In the genomic region with DNA sequence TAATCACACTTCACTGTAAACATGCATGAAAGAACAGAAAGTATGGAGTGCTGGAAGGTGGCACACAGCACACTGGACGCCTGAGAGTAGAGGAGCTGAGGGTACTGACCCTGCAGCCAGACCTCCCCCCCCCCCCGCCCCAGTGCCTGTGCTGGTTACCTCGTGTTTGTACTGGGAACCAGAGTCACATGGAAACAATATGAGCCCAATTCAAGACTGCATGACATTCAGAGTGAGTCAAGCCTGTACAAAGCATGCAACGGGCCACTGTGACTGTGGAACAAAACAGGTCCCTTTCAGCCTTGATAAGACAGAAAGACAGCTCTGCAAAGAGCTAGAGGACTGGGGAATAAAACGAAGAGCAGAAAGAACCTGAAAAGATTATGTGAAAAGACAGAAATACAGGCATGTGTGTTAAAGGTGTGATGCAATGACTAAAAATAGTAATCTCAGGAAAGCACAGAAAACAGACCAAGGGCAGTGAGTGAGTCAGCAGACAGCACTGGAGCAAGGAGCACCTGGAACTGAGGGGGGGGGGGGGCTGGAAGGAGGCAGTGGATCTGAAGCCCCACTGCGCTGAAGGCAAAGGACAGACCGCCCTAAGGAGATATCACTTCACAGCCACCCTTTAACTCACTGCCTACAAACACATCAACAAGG, we compare ENCODE assay signal across 11 mouse cellular contexts.
DNase-seq lines count a peak whose midpoint lies in the region; TF ChIP-seq lines count a peak whose summit lies in the region.
"Had no signal": no experiment of that assay in that cellular context is flagged by ENCODE, and none has a peak within 500 bp of the region (broad histone marks: within the 10 kb centered on the region; RNA-seq: fewer than 3 reads in every experiment).

No protein-coding gene starts in this region.

- H3K27ac ChIP-seq in cerebellum, adult 2 months (ENCODE audit: insufficient read depth, low read length) = peak overlapping the region; percentile 84
- peak overlapping the region; percentile 45 for H3K27ac ChIP-seq in left cerebral cortex, adult 2 months
- H3K27ac ChIP-seq in macrophage = peak overlapping the region; percentile 51
- H3K27ac ChIP-seq: lung, embryonic 15.5 days had no signal

- no peak for TF ChIP-seq POLR2A in cerebellum, adult 2 months (IDR thresholded peaks at IDR 0.05; ENCODE audit: borderline replicate concordance, insufficient read depth, low read length)

- peaks cover 95% of the 10 kb centered on the region for H3K79me2 ChIP-seq in macrophage (ENCODE audit: inconsistent target)

- H3K27me3 ChIP-seq in cerebellum, adult 2 months (ENCODE audit: control insufficient read depth, insufficient read depth, low read length) = no peaks in the 10 kb centered on the region
- H3K27me3 ChIP-seq: lung, embryonic 15.5 days had no signal

- H3K36me3 ChIP-seq in macrophage (ENCODE audit: inconsistent target) = no peaks in the 10 kb centered on the region

- H3K4me1 ChIP-seq in cerebellum, adult 2 months (ENCODE audit: control insufficient read depth, insufficient read depth, low read length) = peaks cover 58% of the 10 kb centered on the region

- peak in 1 of 2 experiments; percentile 68 for DNase-seq in cerebellum, adult 2 months
- no peak for DNase-seq in cerebellum, postnatal 10 days
- no peak for DNase-seq in left cerebral cortex, adult 2 months (ENCODE audit: extremely low spot score in 1 of 2, low spot score in 2 of 2)
- no peak for DNase-seq in left cerebral cortex, postnatal 10 days (ENCODE audit: extremely low spot score in 1 of 2, low spot score in 2 of 2)
- peak; percentile 77 for DNase-seq in brain, adult 2 months (ENCODE audit: low read depth, low spot score)
- no peak for DNase-seq in retina, embryonic 14.5 days (ENCODE audit: low spot score)
- DNase-seq in right cerebral cortex, postnatal 10 days (ENCODE audit: low spot score in 2 of 2) = no peak
- DNase-seq: B cell, adult 2 months; layer of hippocampus, adult 9-11 months had no signal

- intact Hi-C loops in left cerebral cortex, adult 2 months (cut with DNase I) = no loop called here
- intact Hi-C loops in left cerebral cortex, postnatal 10 days (cut with DNase I) = no loop called here

- H3K4me3 ChIP-seq in cerebellum, adult 2 months (replicated peaks; ENCODE audit: insufficient read depth, low read depth, low read length) = no peak overlapping the region
- no peak overlapping the region for H3K4me3 ChIP-seq in left cerebral cortex, adult 2 months
- no peak overlapping the region for H3K4me3 ChIP-seq in macrophage (ENCODE audit: inconsistent target)
- H3K4me3 ChIP-seq: lung, embryonic 15.5 days had no signal

- TF ChIP-seq CTCF in cerebellum, adult 2 months (IDR thresholded peaks at IDR 0.05; ENCODE audit: borderline replicate concordance, insufficient read depth, low read depth, low read length) = no peak
- TF ChIP-seq CTCF in left cerebral cortex, adult 2 months (IDR thresholded peaks at IDR 0.05) = no peak

- WGBS in cerebellum, adult 2 months = 28% methylated on average over 7 of the region's 7 CpGs
- WGBS in macrophage (ENCODE audit: missing documents) = 46% methylated on average over 7 of the region's 7 CpGs
